Mouse (Mus musculus): ENCODE measurements around the gene Cfap221. TPM values are rescaled to one million over a fixed set of nuclear protein-coding genes. Genes with fewer than 3 reads are reported as not detected.

Gene Cfap221
- total and polyA plus RNA-seq, 3 experiments, result not detected

DNA sequence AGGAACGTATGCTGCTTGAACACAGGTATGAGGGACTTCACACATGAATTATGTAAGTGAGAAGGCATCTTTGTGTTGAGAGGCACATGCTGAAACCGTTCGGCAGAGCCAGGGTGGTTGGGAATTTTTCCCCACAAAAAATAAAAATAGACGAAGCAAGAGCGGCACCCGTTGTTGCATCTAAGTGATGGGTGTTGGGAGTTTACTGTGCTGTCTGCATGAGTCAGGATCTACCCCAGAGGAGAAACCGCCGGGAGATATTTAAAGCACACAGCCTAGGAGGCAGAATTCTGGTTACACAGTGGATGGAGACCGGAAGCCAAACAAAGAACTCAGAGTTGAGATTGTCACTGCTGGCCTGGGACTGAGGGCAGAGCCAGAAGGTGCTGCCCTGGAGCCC is 105.9 kb downstream of the Cfap221 start:
- TF ChIP-seq USF1 (IDR thresholded peaks at IDR 0.05; ENCODE audit: low read depth, low read length) (no peak), BHLHE40 (IDR thresholded peaks at IDR 0.05; ENCODE audit: low read depth, low read length) (no peak), TCF12 (IDR thresholded peaks at IDR 0.05; ENCODE audit: low read depth, low read length) (no peak), EP300 (IDR thresholded peaks at IDR 0.05; ENCODE audit: low read length) (no peak), JUND (conservative IDR thresholded peaks at IDR 0.05; ENCODE audit: low read depth, low read length) (no peak), GABPA (IDR thresholded peaks at IDR 0.05; ENCODE audit: insufficient replicate concordance, low read depth, low read length) (no peak), RCOR1 (conservative IDR thresholded peaks at IDR 0.05; ENCODE audit: low read depth, low read length) (no peak), TBP (conservative IDR thresholded peaks at IDR 0.05; ENCODE audit: low read depth, low read length) (no peak), NELFE (IDR thresholded peaks at IDR 0.05; ENCODE audit: low read depth, low read length) (no peak), MAX (IDR thresholded peaks at IDR 0.05; ENCODE audit: low read length) (no peak), KAT2A (IDR thresholded peaks at IDR 0.05; ENCODE audit: insufficient replicate concordance, low read length) (no peak), MAZ (IDR thresholded peaks at IDR 0.05; ENCODE audit: low read depth, low read length) (no peak), PAX5 (IDR thresholded peaks at IDR 0.05; ENCODE audit: low read length) (no peak)
- H3K27me3 ChIP-seq (replicated peaks), result no peaks in the 10 kb centered on the region
- dilution Hi-C loops (cut with MboI; ENCODE audit: extremely low pct_ligation_motif_present, extremely low pct_unique_long_range_greater_than_20kb, low sequenced_read_pairs), result no loop called here
- DNase-seq (ENCODE audit: extremely low read depth), result no peak
- no peaks in the 10 kb centered on the region for H3K9me3 ChIP-seq (replicated peaks; ENCODE audit: low read length)
- H3K4me2 ChIP-seq (ENCODE audit: insufficient read depth, low read depth, poor library complexity, severe bottlenecking), result no peak overlapping the region
- no peaks in the 10 kb centered on the region for H3K79me2 ChIP-seq (replicated peaks; ENCODE audit: control insufficient read depth, extremely low read depth, insufficient read depth, poor library complexity, severe bottlenecking)
- no peaks in the 10 kb centered on the region for H3K36me3 ChIP-seq (replicated peaks in 1 of 2; ENCODE audit: control insufficient read depth in 1 of 2, insufficient read depth in 1 of 2, low read length in 1 of 2)
- H3K27ac ChIP-seq (ENCODE audit: insufficient read depth, low read depth), result no peak overlapping the region
- peaks cover 0 to 21% of the 10 kb centered on the region in 2 experiments; a peak in 2 of 4 replicates for H3K4me1 ChIP-seq (ENCODE audit: control insufficient read depth in 1 of 2, insufficient read depth in 2 of 2)
- H3K4me3 ChIP-seq (replicated peaks in 1 of 3; ENCODE audit: low read depth in 2 of 3, low read length in 2 of 3, poor library complexity in 1 of 3), result no peak overlapping the region
- in situ Hi-C loops (cut with MboI; ENCODE audit: low pct_ligation_motif_present, low pct_unique_long_range_greater_than_20kb, low sequenced_read_pairs), result loop anchor here (10.0 kb wide), 2 partner anchors 56 to 336 kb away; partner anchors contain the start of gene Ptpn4
- no peak overlapping the region for H3K9ac ChIP-seq (ENCODE audit: insufficient read depth, low read depth)

DNA sequence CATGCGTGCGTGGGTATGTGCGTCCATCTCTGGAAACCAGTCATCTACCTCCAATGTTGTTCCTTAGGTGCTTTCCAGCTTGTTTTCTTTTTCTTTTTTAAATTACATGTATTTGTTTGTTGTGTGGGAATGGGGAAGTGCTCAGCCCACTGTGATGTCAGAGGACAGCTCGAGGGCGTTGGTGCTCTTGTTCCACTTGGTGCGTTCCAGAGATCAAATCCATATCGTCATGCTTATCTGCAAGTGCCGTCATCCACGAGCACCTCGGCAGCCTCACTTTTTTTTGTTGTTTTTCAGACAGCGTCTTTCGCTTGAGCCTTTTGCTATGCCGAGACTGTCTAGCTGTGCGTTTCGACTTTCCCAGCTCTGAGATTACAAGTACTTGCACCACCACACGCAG is 107.7 kb downstream of the Cfap221 start:
- TF ChIP-seq MAX (IDR thresholded peaks at IDR 0.05; ENCODE audit: low read length) (no peak), UBTF (IDR thresholded peaks at IDR 0.05; ENCODE audit: low read depth, low read length) (no peak), BHLHE40 (IDR thresholded peaks at IDR 0.05; ENCODE audit: low read depth, low read length) (no peak), GABPA (IDR thresholded peaks at IDR 0.05; ENCODE audit: insufficient replicate concordance, low read depth, low read length) (no peak), JUND (conservative IDR thresholded peaks at IDR 0.05; ENCODE audit: low read depth, low read length) (no peak), JUN (IDR thresholded peaks at IDR 0.05; ENCODE audit: insufficient read depth, low read depth, low read length) (no peak), MEF2A (IDR thresholded peaks at IDR 0.05; ENCODE audit: borderline replicate concordance, low read depth, low read length) (no peak), RCOR1 (conservative IDR thresholded peaks at IDR 0.05; ENCODE audit: low read depth, low read length) (no peak), ZNF384 (IDR thresholded peaks at IDR 0.05; ENCODE audit: low read depth, low read length) (no peak), RAD21 (IDR thresholded peaks at IDR 0.05; ENCODE audit: low read depth, low read length) (no peak), ZMIZ1 (IDR thresholded peaks at IDR 0.05; ENCODE audit: low read depth, low read length) (no peak), ZC3H11A (IDR thresholded peaks at IDR 0.05; ENCODE audit: low read depth, low read length) (no peak), MYC (IDR thresholded peaks at IDR 0.05; ENCODE audit: low read depth, low read length) (no peak), ETS1 (conservative IDR thresholded peaks at IDR 0.05; ENCODE audit: low read depth, low read length) (no peak), CHD2 (IDR thresholded peaks at IDR 0.05; ENCODE audit: low read length) (no peak), NRF1 (IDR thresholded peaks at IDR 0.05; ENCODE audit: low read depth, low read length) (no peak), SMC3 (IDR thresholded peaks at IDR 0.05; ENCODE audit: low read depth, low read length) (no peak), ZKSCAN1 (IDR thresholded peaks at IDR 0.05; ENCODE audit: borderline replicate concordance, low read depth, low read length) (no peak)
- H3K4me1 ChIP-seq (ENCODE audit: control insufficient read depth in 1 of 2, insufficient read depth in 2 of 2), result peaks cover 2 to 16% of the 10 kb centered on the region in 2 experiments; a peak in 3 of 4 replicates
- no peak overlapping the region for H3K9ac ChIP-seq (ENCODE audit: insufficient read depth, low read depth)
- no peaks in the 10 kb centered on the region for H3K79me2 ChIP-seq (replicated peaks; ENCODE audit: control insufficient read depth, extremely low read depth, insufficient read depth, poor library complexity, severe bottlenecking)
- H3K27me3 ChIP-seq (replicated peaks), result no peaks in the 10 kb centered on the region
- DNase-seq (ENCODE audit: extremely low read depth), result no peak
- no peaks in the 10 kb centered on the region for H3K36me3 ChIP-seq (replicated peaks in 1 of 2; ENCODE audit: control insufficient read depth in 1 of 2, insufficient read depth in 1 of 2, low read length in 1 of 2)
- no peaks in the 10 kb centered on the region for H3K9me3 ChIP-seq (replicated peaks; ENCODE audit: low read length)
- no peak overlapping the region for H3K4me3 ChIP-seq (replicated peaks in 1 of 3; ENCODE audit: low read depth in 2 of 3, low read length in 2 of 3, poor library complexity in 1 of 3)
- H3K4me2 ChIP-seq (ENCODE audit: insufficient read depth, low read depth, poor library complexity, severe bottlenecking), result no peak overlapping the region
- dilution Hi-C loops (cut with MboI; ENCODE audit: extremely low pct_ligation_motif_present, extremely low pct_unique_long_range_greater_than_20kb, low sequenced_read_pairs) (no loop called here), in situ Hi-C loops (cut with MboI; ENCODE audit: low pct_ligation_motif_present, low pct_unique_long_range_greater_than_20kb, low sequenced_read_pairs) (no loop called here)
- no peak overlapping the region for H3K27ac ChIP-seq (ENCODE audit: insufficient read depth, low read depth)

All from CH12.LX (cell line).